Mouse (Mus musculus) midbrain, embryonic 16.5 days (tissue): Measurements from ENCODE around the gene Pik3ca. TPM values are rescaled to one million over a fixed set of nuclear protein-coding genes. Genes with fewer than 3 reads are reported as not detected.

Source experiments
- ATAC-seq: fragments of 200-750 bp; cut with Nextera tagmentation; 2 replicates; pipeline ENCODE4 v1.8.0; 2017; ENCODE audit warnings: moderate TSS enrichment
- H3K27ac ChIP-seq: fragments of 300-500 bp; sonication (generic); 2 replicates; pipeline ENCODE4 v1.5.1; 2014; ENCODE audit warnings: mild to moderate bottlenecking, low read length, mixed read lengths
- H3K27me3 ChIP-seq: fragments of 300-500 bp; sonication (generic); 2 replicates; pipeline ENCODE4 v1.6.1; 2014; ENCODE audit warnings: low read depth, low read length, mixed read lengths; ENCODE audit not compliant: control insufficient read depth, insufficient read depth
- H3K36me3 ChIP-seq: fragments of 300-500 bp; sonication (generic); 2 replicates; pipeline ENCODE4 v1.6.1; 2014; ENCODE audit warnings: mild to moderate bottlenecking, low read length, moderate library complexity, mixed read lengths; ENCODE audit not compliant: control insufficient read depth, insufficient read depth
- H3K4me1 ChIP-seq: fragments of 300-500 bp; sonication (generic); 2 replicates; pipeline ENCODE4 v1.6.1; 2014; ENCODE audit warnings: mild to moderate bottlenecking, low read length, mixed read lengths; ENCODE audit not compliant: control insufficient read depth, insufficient read depth
- H3K4me2 ChIP-seq: fragments of 300-500 bp; sonication (generic); 2 replicates; pipeline ENCODE4 v1.6.1; 2014; ENCODE audit warnings: mild to moderate bottlenecking, low read length, mixed read lengths
- H3K4me3 ChIP-seq: fragments of 300-500 bp; sonication (generic); 2 replicates; pipeline ENCODE4 v1.5.1; 2014; ENCODE audit warnings: low read depth, mild to moderate bottlenecking, low read length, moderate library complexity, mixed read lengths
- H3K9ac ChIP-seq: fragments of 300-500 bp; sonication (generic); 2 replicates; pipeline ENCODE4 v1.6.1; 2014; ENCODE audit warnings: low read depth, low read length, mixed read lengths
- H3K9me3 ChIP-seq: fragments of 300-500 bp; sonication (generic); replicated peaks from 2 replicates; pipeline ENCODE4 v1.6.1; 2014; ENCODE audit warnings: mild to moderate bottlenecking, low read length, mixed read lengths; ENCODE audit not compliant: control insufficient read depth, poor library complexity, severe bottlenecking
- whole genome bisulfite sequencing: fragments of 180-500 bp; shearing (Covaris S2); extraction: QIAGEN DNeasy Blood & Tissue Kit; methylation state at CpG from one replicate; pipeline ENCODE4 v1.1.7; 2014; 5-methylcytosine and 5-hydroxymethylcytosine counted together
- polyA plus RNA-seq: library from polyadenylated mRNA; unstranded; fragments of >200 nt; fragmentation: Nextera tagmentation; extraction: Ambion mirVana; gene quantifications from 2 replicates; pipeline ENCODE4 v1.2.1, GENCODE M21; 2015

Gene Pik3ca
- polyA plus RNA-seq, 1 experiment from 2014 or later = 12.8 TPM

GRCm38 (mm10) chr3:32454329-32455021 is 57.0 kb downstream of the Pik3ca start:
- H3K9me3 ChIP-seq = no peaks in the 10 kb centered on the region
- peaks cover 44% of the 10 kb centered on the region for H3K36me3 ChIP-seq
- H3K4me1 ChIP-seq = no peaks in the 10 kb centered on the region
- no peak overlapping the region for H3K4me3 ChIP-seq
- H3K27ac ChIP-seq = no peak overlapping the region
- ATAC-seq = no peak
- 66% methylated on average over 11 of the region's 11 CpGs for WGBS
- H3K4me2 ChIP-seq = no peak overlapping the region
- H3K9ac ChIP-seq = no peak overlapping the region
- no peaks in the 10 kb centered on the region for H3K27me3 ChIP-seq

DNA sequence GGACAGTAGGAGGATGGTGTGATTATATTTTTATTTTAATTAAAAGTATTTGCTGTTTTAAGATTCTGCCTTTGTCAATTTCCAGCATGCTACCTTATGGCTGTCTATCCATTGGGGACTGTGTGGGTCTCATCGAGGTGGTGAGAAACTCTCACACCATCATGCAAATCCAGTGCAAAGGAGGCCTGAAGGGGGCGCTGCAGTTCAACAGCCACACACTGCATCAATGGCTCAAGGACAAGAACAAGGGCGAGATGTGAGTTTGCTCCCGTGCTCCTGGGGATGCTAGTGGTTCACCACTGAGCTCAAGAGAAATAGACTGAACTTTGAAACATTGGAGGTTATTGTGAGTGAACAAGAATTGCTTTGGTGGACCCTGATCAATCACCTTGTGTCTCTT is 62.3 kb downstream of the Pik3ca start:
- ATAC-seq = no peak

DNA sequence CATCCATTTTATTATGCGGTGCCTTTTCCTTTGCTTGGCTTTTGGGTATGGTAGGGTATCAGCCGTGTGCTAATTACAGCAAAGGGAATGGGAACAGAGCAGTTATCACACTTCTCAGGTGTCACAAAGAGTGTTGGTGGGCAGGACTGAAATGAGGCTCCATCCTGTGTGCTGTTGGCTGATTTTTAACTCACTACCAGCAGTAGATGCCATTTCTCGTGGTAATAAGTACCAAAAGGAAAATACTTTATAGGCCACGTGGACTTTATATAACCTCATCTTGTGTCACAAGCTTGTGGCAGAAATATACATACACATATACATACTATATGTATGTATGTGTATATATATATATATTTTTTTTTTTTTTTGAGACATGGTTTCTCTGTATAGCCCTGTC is 69.8 kb downstream of the Pik3ca start:
- no peak for ATAC-seq
- 94% methylated on average over 4 of the region's 4 CpGs for WGBS
- H3K4me3 ChIP-seq = no peak overlapping the region
- H3K27me3 ChIP-seq = no peaks in the 10 kb centered on the region
- H3K36me3 ChIP-seq = peaks cover 6% of the 10 kb centered on the region; the same call in 1 of the 2 replicates
- no peak overlapping the region for H3K9ac ChIP-seq
- no peak overlapping the region for H3K4me2 ChIP-seq
- H3K4me1 ChIP-seq = no peaks in the 10 kb centered on the region
- no peak overlapping the region for H3K27ac ChIP-seq
- H3K9me3 ChIP-seq = no peaks in the 10 kb centered on the region

More for the DNA sequence above, 62.3 kb downstream of the Pik3ca start:
- no peaks in the 10 kb centered on the region for H3K9me3 ChIP-seq
- H3K36me3 ChIP-seq = peaks cover 41% of the 10 kb centered on the region
- WGBS = 67% methylated on average over 4 of the region's 4 CpGs
- no peak overlapping the region for H3K27ac ChIP-seq
- H3K27me3 ChIP-seq = no peaks in the 10 kb centered on the region
- no peaks in the 10 kb centered on the region for H3K4me1 ChIP-seq
- H3K4me3 ChIP-seq = no peak overlapping the region
- H3K4me2 ChIP-seq = no peak overlapping the region
- no peak overlapping the region for H3K9ac ChIP-seq

- H3K4me1 ChIP-seq = no peaks in the 10 kb centered on the region
- H3K9me3 ChIP-seq = no peaks in the 10 kb centered on the region
- no peaks in the 10 kb centered on the region for H3K36me3 ChIP-seq
- WGBS = 79% methylated on average over 4 of the region's 4 CpGs
- H3K9ac ChIP-seq = no peak overlapping the region
- no peak overlapping the region for H3K4me3 ChIP-seq
- ATAC-seq = no peak
- H3K4me2 ChIP-seq = no peak overlapping the region
- H3K27me3 ChIP-seq = no peaks in the 10 kb centered on the region
- H3K27ac ChIP-seq = no peak overlapping the region
Observed at GRCm38 (mm10) chr3:32468411-32468810, 70.9 kb downstream of the Pik3ca start.

GRCm38 (mm10) chr3:32470449-32470848 is 73.0 kb downstream of the Pik3ca start:
- Histone ChIP-seq H3K9ac (no peak overlapping the region), H3K4me3 (no peak overlapping the region), H3K9me3 (no peaks in the 10 kb centered on the region), H3K27me3 (no peaks in the 10 kb centered on the region), H3K4me2 (no peak overlapping the region), H3K36me3 (no peaks in the 10 kb centered on the region), H3K27ac (no peak overlapping the region), H3K4me1 (no peaks in the 10 kb centered on the region)
- WGBS = 76% methylated on average over 7 of the region's 7 CpGs
- no peak for ATAC-seq

DNA sequence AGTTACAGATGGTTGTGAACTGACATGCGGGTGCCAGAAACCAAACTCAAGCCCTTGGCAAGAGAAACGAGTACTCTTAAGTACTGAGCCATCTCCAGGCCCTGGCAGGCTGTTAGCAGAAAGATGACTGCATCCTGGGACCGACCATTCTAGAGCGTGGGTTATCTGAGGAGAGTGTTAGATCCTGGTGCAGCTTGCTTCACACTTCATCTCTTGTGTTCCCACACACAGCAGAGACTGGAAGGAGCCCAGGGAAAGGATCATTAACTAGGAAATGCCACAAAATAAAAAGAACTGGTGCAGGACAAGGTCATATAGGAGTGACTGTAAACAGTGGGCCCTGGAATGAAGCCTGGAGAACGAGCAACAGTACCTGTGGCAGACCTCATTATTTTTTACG is 73.6 kb downstream of the Pik3ca start:
- Histone ChIP-seq H3K4me1 (no peaks in the 10 kb centered on the region), H3K27ac (no peak overlapping the region), H3K36me3 (no peaks in the 10 kb centered on the region), H3K4me3 (no peak overlapping the region), H3K9me3 (no peaks in the 10 kb centered on the region), H3K9ac (no peak overlapping the region), H3K4me2 (no peak overlapping the region), H3K27me3 (no peaks in the 10 kb centered on the region)
- 88% methylated on average over 6 of the region's 6 CpGs for WGBS
- ATAC-seq = no peak

DNA sequence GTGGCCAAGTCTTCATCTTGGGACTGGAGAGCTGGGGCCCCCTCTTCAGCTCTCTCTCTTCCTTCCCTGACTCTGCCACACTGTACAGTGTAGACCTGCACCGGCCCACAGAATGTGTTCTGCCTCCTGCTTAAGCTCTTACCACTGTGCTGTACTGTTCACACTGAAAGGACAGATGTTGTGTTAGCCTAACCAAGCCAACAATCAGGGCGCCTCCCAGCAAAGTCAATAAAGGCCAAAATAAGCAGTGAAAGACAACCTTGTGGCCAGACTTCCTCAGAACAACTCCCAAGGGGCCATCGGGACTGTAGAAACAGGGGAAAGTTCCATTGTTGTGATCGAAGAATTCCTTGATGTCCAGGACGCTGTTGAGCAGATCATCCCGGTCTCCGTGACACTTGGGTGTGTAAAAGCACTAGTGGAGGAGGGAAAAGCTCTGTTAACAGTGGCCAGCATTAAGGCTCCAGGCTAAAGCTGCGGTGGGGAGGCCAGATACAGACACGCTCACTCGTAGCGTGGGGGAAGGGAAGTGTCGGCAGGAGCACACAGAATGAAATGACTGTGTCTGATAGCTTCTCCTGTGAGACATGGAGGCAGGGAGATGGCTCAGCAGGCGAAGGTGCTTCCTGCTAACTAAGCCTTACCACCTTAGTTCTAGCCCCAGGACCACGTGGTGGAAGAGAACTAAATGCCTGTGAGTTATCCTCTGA is 74.9 kb downstream of the Pik3ca start:
- Histone ChIP-seq H3K4me2 (no peak overlapping the region), H3K27me3 (no peaks in the 10 kb centered on the region), H3K4me1 (no peaks in the 10 kb centered on the region), H3K27ac (no peak overlapping the region), H3K36me3 (no peaks in the 10 kb centered on the region), H3K9ac (no peak overlapping the region), H3K4me3 (no peak overlapping the region), H3K9me3 (no peaks in the 10 kb centered on the region)
- 82% methylated on average over 14 of the region's 14 CpGs for WGBS
- ATAC-seq = 0 out of 2 replicates have a peak, but pooled peaks have one; percentile 16

- ATAC-seq = no peak
- Histone ChIP-seq H3K27me3 (no peaks in the 10 kb centered on the region), H3K9ac (no peak overlapping the region), H3K36me3 (no peaks in the 10 kb centered on the region), H3K9me3 (no peaks in the 10 kb centered on the region), H3K4me2 (no peak overlapping the region), H3K4me3 (no peak overlapping the region), H3K4me1 (no peaks in the 10 kb centered on the region), H3K27ac (no peak overlapping the region)
- WGBS = 85% methylated on average over 10 of the region's 10 CpGs
Observed at GRCm38 (mm10) chr3:32473184-32473583, 75.7 kb downstream of the Pik3ca start.

DNA sequence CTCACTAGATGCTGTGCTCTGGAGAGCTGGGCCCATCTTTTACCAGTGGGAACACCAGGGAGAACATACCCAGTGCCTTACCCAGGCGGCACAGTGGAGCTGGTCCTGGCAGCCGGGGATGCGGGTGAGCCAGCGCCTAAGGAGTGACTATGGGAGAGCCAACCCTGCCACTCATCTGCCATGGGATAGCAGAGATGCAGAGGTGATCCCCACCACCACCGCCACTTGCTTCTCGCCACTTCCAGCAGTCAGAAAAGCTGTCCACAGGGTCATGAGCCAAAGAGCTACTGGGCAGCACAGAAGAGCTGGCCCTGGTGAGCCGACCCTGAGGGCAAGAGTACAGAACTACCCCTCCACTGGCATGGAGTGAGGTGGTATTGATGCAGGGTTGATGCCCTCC is 82.5 kb downstream of the Pik3ca start:
- Histone ChIP-seq H3K4me3 (no peak overlapping the region), H3K9ac (no peak overlapping the region), H3K27me3 (no peaks in the 10 kb centered on the region), H3K36me3 (no peaks in the 10 kb centered on the region), H3K9me3 (no peaks in the 10 kb centered on the region), H3K4me1 (no peaks in the 10 kb centered on the region), H3K27ac (no peak overlapping the region), H3K4me2 (no peak overlapping the region)
- WGBS = 91% methylated on average over 7 of the region's 7 CpGs
- ATAC-seq = no peak
